Mouse (Mus musculus) midbrain, postnatal 0 days (tissue): Measurements from ENCODE around the gene Shisa2. TPM values are rescaled to one million over a fixed set of nuclear protein-coding genes. Genes with fewer than 3 reads are reported as not detected.

ENCODE experiments used
- ATAC-seq: fragments of 200-750 bp; cut with Nextera tagmentation; 2 replicates; pipeline ENCODE4 v1.8.0; 2017; ENCODE audit warnings: moderate number of reproducible peaks, mild to moderate bottlenecking, moderate TSS enrichment, moderate library complexity; ENCODE audit not compliant: low FRiP score
- DNase-seq: peaks from one replicate; pipeline ENCODE4 v3.0.0-alpha.2; 2015; ENCODE audit warnings: low spot score
- H3K27ac ChIP-seq: fragments of 300-500 bp; sonication (generic); 2 replicates; pipeline ENCODE4 v1.5.1; 2014; ENCODE audit warnings: low read depth, mild to moderate bottlenecking, low read length, mixed read lengths
- H3K27me3 ChIP-seq: fragments of 300-500 bp; sonication (generic); 2 replicates; pipeline ENCODE4 v1.6.1; 2014; ENCODE audit warnings: low read length, control low read depth, mixed read lengths; ENCODE audit not compliant: insufficient read depth
- H3K36me3 ChIP-seq: fragments of 300-500 bp; sonication (generic); 2 replicates; pipeline ENCODE4 v1.6.1; 2014; ENCODE audit warnings: low read length, control low read depth, mixed read lengths; ENCODE audit not compliant: insufficient read depth
- H3K4me1 ChIP-seq: fragments of 300-500 bp; sonication (generic); 2 replicates; pipeline ENCODE4 v1.6.1; 2014; ENCODE audit warnings: mild to moderate bottlenecking, control low read depth, antibody characterized with exemption, low read length, mixed read lengths; ENCODE audit not compliant: insufficient read depth
- H3K4me2 ChIP-seq: fragments of 300-500 bp; sonication (generic); 2 replicates; pipeline ENCODE4 v1.6.1; 2014; ENCODE audit warnings: low read depth, mild to moderate bottlenecking, low read length, mixed read lengths; ENCODE audit not compliant: poor library complexity, severe bottlenecking
- H3K4me3 ChIP-seq: fragments of 300-500 bp; sonication (generic); 2 replicates; pipeline ENCODE4 v1.5.1; 2014; ENCODE audit warnings: low read depth, mild to moderate bottlenecking, low read length, moderate library complexity
- H3K9ac ChIP-seq: fragments of 300-500 bp; sonication (generic); replicated peaks from 2 replicates; pipeline ENCODE4 v1.6.1; 2014; ENCODE audit warnings: mild to moderate bottlenecking, low read length, moderate library complexity, mixed read lengths; ENCODE audit not compliant: poor library complexity, severe bottlenecking
- H3K9me3 ChIP-seq: fragments of 300-500 bp; sonication (generic); 2 replicates; pipeline ENCODE4 v1.6.1; 2016; ENCODE audit warnings: low read length, control low read depth
- CTCF ChIP-seq: IDR thresholded peaks from 2 replicates; pipeline ENCODE4 v1.5.1; 2016; ENCODE audit warnings: antibody characterized with exemption, mild to moderate bottlenecking
- WGBS: fragments of 180-500 bp; shearing (Covaris S2); extraction: QIAGEN DNeasy Blood & Tissue Kit; methylation state at CpG from one replicate; pipeline ENCODE4 v1.1.7; 2014; 5-methylcytosine and 5-hydroxymethylcytosine counted together
- polyA plus RNA-seq: library from polyadenylated mRNA; unstranded; fragments of >200 nt; fragmentation: Nextera tagmentation; extraction: Ambion mirVana; gene quantifications from 2 replicates; pipeline ENCODE4 v1.2.1, GENCODE M21; 2015
- total RNA-seq: library from RNA; depleted of rRNA; stranded (reverse); fragments of >200 nt; gene quantifications from 2 replicates; pipeline ENCODE4 v1.2.3, GENCODE M21; 2014

The Shisa2 gene
- total and polyA plus RNA-seq, 2 experiments from 2014 or later: 4.8 to 15.1 TPM

DNA sequence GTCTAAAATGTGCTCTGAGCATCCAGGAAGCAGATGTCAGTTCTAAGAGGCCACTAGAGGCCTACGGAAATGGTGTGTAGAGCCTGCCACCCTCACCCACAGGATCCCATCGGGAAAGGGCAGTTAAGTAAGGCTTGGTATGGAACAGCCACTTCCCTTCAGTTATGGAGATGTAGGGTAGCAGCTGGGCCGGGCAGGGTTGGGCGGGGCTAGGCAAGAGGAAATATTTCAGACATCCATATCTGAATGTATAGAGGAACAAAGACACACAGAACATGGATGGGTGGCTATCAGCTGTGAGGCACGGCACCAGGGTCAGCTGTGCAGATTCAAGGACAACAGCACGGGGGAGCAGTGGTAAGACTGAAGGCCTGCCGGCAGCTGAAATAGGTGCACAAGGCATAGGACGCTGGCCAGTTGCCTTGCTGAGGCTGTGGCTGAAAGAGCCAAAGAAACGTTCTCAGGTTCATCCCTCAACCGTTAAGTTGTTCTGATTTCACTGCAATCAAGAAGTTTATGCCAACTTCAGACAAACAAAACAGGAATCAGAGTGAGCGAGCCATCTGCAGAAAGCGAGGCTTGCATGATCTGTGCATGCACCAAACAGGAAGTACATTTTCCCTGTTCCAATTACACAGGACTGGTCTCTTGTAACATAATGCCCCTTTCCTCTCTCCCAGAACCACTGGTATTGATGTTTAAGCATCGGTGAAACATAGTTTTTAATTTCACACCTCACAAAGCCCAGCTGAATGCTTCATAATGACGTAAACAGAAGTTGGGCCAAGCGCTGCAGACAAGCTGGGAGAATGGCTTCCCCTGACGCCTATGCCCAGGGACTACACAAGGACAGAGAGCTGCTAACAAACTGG is 22.0 kb downstream of the Shisa2 start:
- H3K36me3 ChIP-seq: peaks cover 6% of the 10 kb centered on the region; the same call in 1 of the 2 replicates
- H3K27me3 ChIP-seq: no peaks in the 10 kb centered on the region
- no peak for TF ChIP-seq CTCF
- no peak overlapping the region for H3K27ac ChIP-seq
- DNase-seq (no peak), ATAC-seq (no peak)
- H3K9me3 ChIP-seq: no peaks in the 10 kb centered on the region
- no peak overlapping the region for H3K4me2 ChIP-seq
- no peaks in the 10 kb centered on the region for H3K4me1 ChIP-seq
- H3K9ac ChIP-seq: no peak overlapping the region
- no peak overlapping the region for H3K4me3 ChIP-seq
- 78% methylated on average over 16 of the region's 16 CpGs for WGBS

DNA sequence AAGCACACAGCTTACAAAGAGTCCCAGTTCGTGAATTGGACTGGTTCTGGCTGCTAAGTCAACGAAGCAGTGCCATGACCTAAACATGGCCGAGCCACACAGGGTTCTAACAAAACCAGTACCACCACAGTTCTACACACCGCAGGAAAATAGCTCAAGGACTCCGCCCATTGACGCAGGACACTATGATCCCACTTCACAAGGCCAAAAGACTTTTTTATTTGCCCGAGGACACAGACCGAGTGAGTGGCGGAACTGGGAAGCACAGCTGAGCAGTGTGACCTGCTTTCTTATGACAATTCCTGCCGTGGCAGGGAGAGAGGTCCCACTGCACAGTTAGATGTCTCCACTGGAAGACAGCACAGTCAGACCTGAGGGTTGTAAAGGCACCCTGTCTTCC is 23.5 kb downstream of the Shisa2 start:
- ATAC-seq: no peak
- Histone ChIP-seq H3K4me3 (no peak overlapping the region), H3K4me2 (no peak overlapping the region), H3K27ac (no peak overlapping the region), H3K9me3 (no peaks in the 10 kb centered on the region), H3K27me3 (no peaks in the 10 kb centered on the region), H3K4me1 (no peaks in the 10 kb centered on the region), H3K9ac (no peak overlapping the region), H3K36me3 (peaks cover 8% of the 10 kb centered on the region)
- no peak for TF ChIP-seq CTCF
- DNase-seq: no peak
- WGBS: 80% methylated on average over 10 of the region's 10 CpGs

DNA sequence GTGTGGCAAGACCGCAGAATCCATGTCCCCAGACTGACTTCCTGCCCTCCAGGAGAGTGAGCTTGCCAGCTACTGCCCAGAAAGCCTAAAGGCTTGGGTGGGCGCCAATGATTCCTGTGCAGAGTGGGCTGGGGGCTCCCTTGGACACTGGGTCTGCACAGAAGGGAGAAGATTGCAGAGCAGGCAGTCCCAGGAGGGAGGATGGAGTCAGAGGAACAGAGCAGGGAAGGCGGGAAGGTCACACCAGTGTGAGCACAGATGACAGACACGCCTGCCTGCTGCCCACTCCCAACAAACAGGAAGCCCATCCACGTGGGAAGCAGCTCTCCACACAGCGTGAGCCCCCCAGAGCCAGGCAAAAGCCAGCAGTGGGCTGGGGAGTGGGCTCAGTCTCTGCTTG is 24.2 kb downstream of the Shisa2 start:
- H3K27ac ChIP-seq: no peak overlapping the region
- H3K4me1 ChIP-seq: no peaks in the 10 kb centered on the region
- H3K9me3 ChIP-seq: no peaks in the 10 kb centered on the region
- DNase-seq (peak; percentile 21), ATAC-seq (no peak)
- no peak for TF ChIP-seq CTCF
- H3K9ac ChIP-seq: no peak overlapping the region
- 73% methylated on average over 6 of the region's 6 CpGs for WGBS
- no peaks in the 10 kb centered on the region for H3K27me3 ChIP-seq
- no peak overlapping the region for H3K4me2 ChIP-seq
- peaks cover 8% of the 10 kb centered on the region for H3K36me3 ChIP-seq
- no peak overlapping the region for H3K4me3 ChIP-seq

DNA sequence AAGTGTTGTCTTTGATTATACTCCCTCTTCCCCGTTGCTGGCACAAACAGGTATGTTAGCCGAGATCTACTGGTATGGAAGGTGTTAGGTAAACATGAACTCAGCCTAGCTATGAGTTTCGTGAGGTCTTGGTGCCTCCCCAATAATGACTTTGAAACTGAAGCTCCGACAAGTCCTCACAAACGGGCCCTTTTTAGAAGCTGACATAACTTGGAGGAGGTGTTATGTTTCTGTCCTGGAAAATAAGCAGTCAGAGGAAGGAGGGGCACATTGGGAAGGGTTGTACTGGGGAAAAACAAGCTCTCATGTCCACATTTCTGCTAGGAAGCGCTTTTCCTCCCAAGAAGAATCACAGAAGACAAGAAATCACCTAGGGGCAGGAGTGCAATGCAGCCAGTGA is 31.5 kb downstream of the Shisa2 start:
- no peak for DNase-seq
- 88% methylated on average over 6 of the region's 6 CpGs for WGBS
- TF ChIP-seq CTCF: no peak

DNA sequence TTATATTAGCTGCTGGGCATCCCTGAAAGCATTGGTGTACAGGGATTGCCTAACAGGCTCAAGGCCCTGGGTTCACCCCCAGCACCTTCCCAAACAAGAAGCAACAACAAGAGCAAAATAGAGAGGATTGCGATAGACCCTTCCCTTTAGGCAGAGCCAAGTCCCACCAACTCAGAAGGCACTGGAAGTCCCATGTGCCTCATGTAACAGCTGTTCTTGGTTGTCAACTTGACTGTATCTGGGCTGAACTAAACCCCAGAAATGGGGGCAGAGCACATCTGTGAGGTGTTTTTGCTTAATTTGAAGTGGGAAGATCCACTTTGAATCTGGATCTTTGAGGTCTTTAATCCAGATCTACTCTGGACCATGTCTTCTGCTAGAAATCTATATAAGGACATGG is 32.0 kb downstream of the Shisa2 start:
- no peak overlapping the region for H3K4me2 ChIP-seq
- H3K36me3 ChIP-seq: peaks cover 2% of the 10 kb centered on the region; the same call in 1 of the 2 replicates
- TF ChIP-seq CTCF: no peak
- WGBS: 89% methylated on average over 1 of the region's 1 CpGs
- ATAC-seq (no peak), DNase-seq (no peak)
- no peaks in the 10 kb centered on the region for H3K4me1 ChIP-seq
- H3K9me3 ChIP-seq: no peaks in the 10 kb centered on the region
- no peaks in the 10 kb centered on the region for H3K27me3 ChIP-seq
- H3K9ac ChIP-seq: no peak overlapping the region
- no peak overlapping the region for H3K27ac ChIP-seq
- H3K4me3 ChIP-seq: no peak overlapping the region

More for the DNA sequence above, 31.5 kb downstream of the Shisa2 start:
- Histone ChIP-seq H3K4me3 (no peak overlapping the region), H3K36me3 (peaks cover 2% of the 10 kb centered on the region; the same call in 1 of the 2 replicates), H3K27ac (no peak overlapping the region), H3K4me2 (no peak overlapping the region), H3K4me1 (no peaks in the 10 kb centered on the region), H3K27me3 (no peaks in the 10 kb centered on the region), H3K9ac (no peak overlapping the region), H3K9me3 (no peaks in the 10 kb centered on the region)
- ATAC-seq: no peak

DNA sequence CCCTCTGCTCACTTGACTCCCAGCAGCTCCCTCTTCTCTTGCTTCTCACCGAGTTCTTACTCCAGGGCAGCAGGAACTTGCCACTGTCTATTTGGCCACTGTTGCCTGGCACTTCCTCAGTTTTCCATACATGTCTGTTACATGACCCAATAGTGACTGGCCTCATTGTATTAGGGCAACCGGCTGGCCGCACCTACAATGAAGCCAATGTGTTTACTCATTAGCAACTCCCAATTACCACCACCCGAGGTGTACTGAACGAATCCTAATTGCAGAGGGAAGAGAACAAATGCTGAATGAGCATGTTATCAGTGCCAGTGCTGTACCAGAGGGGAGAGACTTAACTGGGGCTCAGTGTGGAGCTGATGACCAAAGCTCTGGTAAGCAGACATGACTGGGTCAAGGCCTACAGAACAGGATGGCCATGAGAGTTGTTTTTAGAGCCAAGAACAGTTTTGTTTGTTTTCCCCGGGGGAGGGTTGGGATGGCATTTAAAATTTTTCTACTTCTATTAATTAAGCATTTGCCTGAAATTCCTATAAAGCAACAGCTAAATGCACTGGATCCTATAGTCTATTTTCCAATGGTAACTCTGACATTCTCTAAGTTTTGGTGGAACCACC is 47.9 kb downstream of the Shisa2 start:
- DNase-seq (no peak), ATAC-seq (no peak)
- no peaks in the 10 kb centered on the region for H3K27me3 ChIP-seq
- no peak overlapping the region for H3K4me3 ChIP-seq
- no peaks in the 10 kb centered on the region for H3K4me1 ChIP-seq
- no peak overlapping the region for H3K9ac ChIP-seq
- H3K9me3 ChIP-seq: no peaks in the 10 kb centered on the region
- H3K27ac ChIP-seq: no peak overlapping the region
- TF ChIP-seq CTCF: no peak
- no peak overlapping the region for H3K4me2 ChIP-seq
- H3K36me3 ChIP-seq: no peaks in the 10 kb centered on the region
- 87% methylated on average over 6 of the region's 6 CpGs for WGBS
